ENCODE assay signal across 13 mouse cellular contexts in the genomic region with DNA sequence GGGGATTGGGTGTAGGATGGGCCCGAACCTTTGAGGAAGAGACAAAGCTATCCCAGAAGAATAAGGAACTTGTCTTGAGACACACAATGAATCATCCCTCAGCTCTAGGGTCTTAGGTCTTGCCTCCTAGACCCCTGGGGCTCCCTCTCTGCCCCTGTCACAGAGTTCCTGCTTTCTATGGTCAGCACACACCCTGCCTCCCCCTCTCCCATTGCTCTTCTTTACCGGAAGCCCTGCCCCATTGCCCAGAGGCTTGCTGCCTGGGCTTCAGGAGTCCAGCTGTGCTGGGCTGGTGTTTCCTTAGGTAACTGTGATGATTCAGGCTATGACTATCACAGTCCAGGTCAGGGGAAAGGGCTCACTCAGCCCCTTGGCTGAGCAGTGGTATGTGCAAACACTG.
"Had no signal": no experiment of that assay in that cellular context is flagged by ENCODE, and none has a peak within 500 bp of the region (broad histone marks: within the 10 kb centered on the region; RNA-seq: fewer than 3 reads in every experiment).

No protein-coding gene starts in this region.

- H3K9ac ChIP-seq: limb, embryonic 12.5 days; neural tube, embryonic 15.5 days; stomach, embryonic 15.5 days had no signal

- H3K36me3 ChIP-seq: limb, embryonic 12.5 days; neural tube, embryonic 15.5 days; stomach, embryonic 15.5 days had no signal

- H3K27me3 ChIP-seq: neural tube, embryonic 15.5 days; stomach, embryonic 15.5 days had no signal

- DNase-seq: kidney, adult 2 months; kidney, postnatal 36 days; liver; midbrain, embryonic 14.5 days; right cerebral cortex, postnatal 4 days; spleen, adult 18-20 months; thymus, adult 2 months; thymus, postnatal 25 days had no signal

- H3K9me3 ChIP-seq: limb, embryonic 12.5 days; neural tube, embryonic 15.5 days; stomach, embryonic 15.5 days had no signal

- H3K4me2 ChIP-seq: limb, embryonic 12.5 days; neural tube, embryonic 15.5 days; stomach, embryonic 15.5 days had no signal

- H3K27ac ChIP-seq: kidney, postnatal 0 days; limb, embryonic 12.5 days; neural tube, embryonic 15.5 days; stomach, embryonic 15.5 days had no signal

- H3K4me3 ChIP-seq: limb, embryonic 12.5 days; myocyte; neural tube, embryonic 15.5 days; stomach, embryonic 15.5 days had no signal

- H3K4me1 ChIP-seq: limb, embryonic 12.5 days; neural tube, embryonic 15.5 days; stomach, embryonic 15.5 days had no signal
